Mouse (Mus musculus) lung, postnatal 25 days (tissue): ENCODE measurements around the gene Dcbld1.
"Not testable (repeated sequence)": the region's sequence is repeated elsewhere in the genome, so short reads cannot be mapped to it uniquely, and the experiment has no call there.

Experiments used
- DNase-seq: peaks from one replicate; pipeline ENCODE4 v3.0.0; 2022; ENCODE audit warnings: low spot score

Dcbld1 gene

GRCm38 (mm10) chr10:52302271-52302670 is 68.9 kb downstream of the Dcbld1 start:
- no peak for DNase-seq

DNA sequence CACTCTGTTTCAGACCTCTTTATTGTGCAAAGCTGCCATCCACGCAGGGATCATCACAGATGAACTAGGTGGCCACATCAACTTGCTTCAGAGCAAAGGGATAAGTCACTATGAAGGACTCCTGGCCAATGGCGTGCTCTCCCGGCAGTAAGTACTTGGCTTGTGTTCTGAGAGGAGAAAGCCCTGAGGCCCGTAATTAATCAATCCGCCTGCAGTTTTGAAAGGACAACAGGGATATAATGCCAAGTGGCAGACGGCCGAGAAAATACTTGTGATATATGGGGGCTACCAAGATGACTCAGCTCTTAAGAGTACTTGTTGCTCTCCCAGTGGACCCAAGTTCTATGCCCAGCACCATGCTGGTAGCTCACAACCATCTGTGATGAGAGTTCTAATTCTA is 71.2 kb downstream of the Dcbld1 start:
- no peak for DNase-seq

- peak; percentile 63 for DNase-seq
These were observed 75.8 kb downstream of the Dcbld1 start for GRCm38 (mm10) chr10:52309196-52309595.

GRCm38 (mm10) chr10:52319506-52320286 is 86.3 kb downstream of the Dcbld1 start:
- DNase-seq: no peak

GRCm38 (mm10) chr10:52321918-52322317 is 88.5 kb downstream of the Dcbld1 start:
- no peak for DNase-seq

DNA sequence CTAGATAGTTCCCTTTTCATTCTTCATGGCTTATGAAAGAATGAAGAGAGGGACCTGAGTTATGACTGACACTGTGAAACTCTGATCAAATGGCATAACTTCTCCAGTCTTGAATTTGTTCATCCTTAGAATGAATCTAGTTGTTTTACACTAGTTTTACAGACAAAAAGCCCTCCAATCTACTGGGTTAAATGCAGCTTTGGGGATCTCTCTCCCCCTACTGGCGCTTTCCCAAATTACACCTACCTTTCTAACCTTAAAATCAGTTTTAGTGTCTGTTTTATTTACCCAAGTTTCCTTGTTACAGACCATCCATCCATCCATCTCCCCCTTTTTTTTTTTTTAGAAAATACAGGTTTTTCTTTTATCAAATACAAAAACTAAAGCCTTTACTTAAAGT is 97.6 kb downstream of the Dcbld1 start:
- DNase-seq: peak; percentile 42

DNA sequence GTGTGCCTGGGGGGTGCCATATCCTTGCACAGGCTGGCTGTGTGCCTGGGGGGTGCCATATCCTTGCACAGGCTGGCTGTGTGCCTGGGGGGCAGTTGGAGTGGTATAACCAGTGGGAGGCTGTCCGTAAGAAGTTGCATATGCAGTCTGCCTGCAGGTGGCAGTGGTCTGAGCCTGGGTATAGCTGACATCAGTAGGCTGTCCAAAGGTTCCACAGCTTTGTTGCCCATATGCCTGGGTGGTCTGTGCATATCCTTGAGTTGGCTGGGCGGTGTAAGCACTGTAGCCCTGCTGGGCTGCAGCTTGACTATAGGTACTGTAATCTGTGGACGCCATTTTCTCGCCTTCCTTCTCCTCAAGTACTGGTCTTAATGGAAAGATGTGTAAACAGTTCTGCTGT is 109.9 kb downstream of the Dcbld1 start:
- not testable (repeated sequence) for DNase-seq

- DNase-seq: no peak
These were observed 119.8 kb downstream of the Dcbld1 start for GRCm38 (mm10) chr10:52353184-52353583.

DNA sequence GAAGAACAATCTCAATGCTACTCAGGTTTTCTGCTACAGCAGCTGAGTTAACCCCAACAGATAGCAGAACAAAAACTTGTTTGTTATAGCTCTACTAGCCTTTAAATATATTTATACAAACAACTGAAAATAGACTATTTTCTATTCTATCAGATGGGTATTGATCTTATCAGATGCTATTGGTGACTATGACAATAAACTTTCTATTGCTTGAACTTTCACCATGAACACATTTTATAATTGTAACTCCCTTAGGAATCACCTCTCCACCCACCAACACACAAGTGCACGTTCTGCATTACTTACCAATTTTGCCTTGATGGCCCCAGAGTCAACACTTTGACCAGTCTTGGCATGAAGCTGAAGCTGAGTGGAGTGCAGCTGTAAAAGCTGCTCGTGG is 125.0 kb downstream of the Dcbld1 start, which contains the start of gene Gm26741:
TSS of gene Gm26741 (plus strand) at position 301 of the 400 bp plus-strand sequence.
- DNase-seq: no peak

GRCm38 (mm10) chr10:52360241-52360735 is 126.9 kb downstream of the Dcbld1 start:
- no peak for DNase-seq

- no peak for DNase-seq
These were observed 127.6 kb downstream of the Dcbld1 start for GRCm38 (mm10) chr10:52360862-52361609.

- DNase-seq: no peak
These were observed 135.0 kb downstream of the Dcbld1 start for GRCm38 (mm10) chr10:52368376-52368775.
